Mouse (Mus musculus) testis, postnatal 10 days (tissue): Measurements from ENCODE around the gene Bysl.
"Not testable (repeated sequence)": the region's sequence is repeated elsewhere in the genome, so short reads cannot be mapped to it uniquely, and the experiment has no call there.

ENCODE experiments used
- DNase-seq: peaks from one replicate; pipeline ENCODE4 v3.0.0; 2021; ENCODE audit warnings: low spot score

The Bysl gene

DNA sequence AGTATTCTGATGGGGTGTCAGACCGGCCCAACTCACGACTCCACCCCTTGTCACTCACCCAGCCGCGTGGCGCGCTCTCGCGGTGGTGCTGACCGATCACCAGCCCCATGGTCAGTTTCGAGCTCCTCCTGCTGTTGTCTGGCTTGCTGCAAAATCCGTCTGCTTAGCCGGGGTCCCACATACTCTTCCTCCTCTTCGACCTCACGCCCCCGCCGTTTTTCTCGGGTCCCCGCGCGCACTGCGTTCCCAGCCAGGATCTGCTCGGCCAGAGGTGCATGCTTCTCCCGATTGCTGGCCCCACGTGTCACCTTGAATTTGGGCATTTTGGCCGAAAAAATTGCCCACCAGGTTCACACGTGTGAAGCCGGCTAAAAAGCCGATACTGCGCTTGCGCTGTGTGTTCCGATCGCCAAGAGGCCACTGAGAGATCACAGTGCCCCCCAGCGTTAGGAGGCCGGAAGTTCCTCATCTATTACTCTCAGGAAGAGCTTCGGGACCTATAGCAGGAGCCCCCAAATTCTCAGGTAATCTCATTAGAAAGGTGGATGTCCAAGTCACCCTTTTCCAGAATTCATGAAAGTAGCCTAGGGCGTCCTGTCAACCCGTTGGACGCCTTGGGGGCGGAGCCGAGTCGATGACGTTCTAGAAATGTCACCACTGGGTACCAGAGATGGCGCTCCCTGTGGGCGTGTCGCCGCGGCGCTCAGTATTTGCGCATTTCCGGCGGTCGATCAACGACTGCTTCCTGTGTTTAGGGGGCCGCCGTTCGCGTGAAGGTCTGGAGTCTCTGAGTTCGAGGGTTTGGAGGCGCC lies at the start of gene Bysl, which contains the start of the genes Med20 and Gm20517:
Bysl (minus strand) TSS at position 644 of the 812 bp plus-strand sequence.
Med20 (plus strand) TSS at position 734 of the 812 bp plus-strand sequence.
Gm20517 (plus strand) TSS at position 741 of the 812 bp plus-strand sequence.
- peak; percentile 98 for DNase-seq

DNA sequence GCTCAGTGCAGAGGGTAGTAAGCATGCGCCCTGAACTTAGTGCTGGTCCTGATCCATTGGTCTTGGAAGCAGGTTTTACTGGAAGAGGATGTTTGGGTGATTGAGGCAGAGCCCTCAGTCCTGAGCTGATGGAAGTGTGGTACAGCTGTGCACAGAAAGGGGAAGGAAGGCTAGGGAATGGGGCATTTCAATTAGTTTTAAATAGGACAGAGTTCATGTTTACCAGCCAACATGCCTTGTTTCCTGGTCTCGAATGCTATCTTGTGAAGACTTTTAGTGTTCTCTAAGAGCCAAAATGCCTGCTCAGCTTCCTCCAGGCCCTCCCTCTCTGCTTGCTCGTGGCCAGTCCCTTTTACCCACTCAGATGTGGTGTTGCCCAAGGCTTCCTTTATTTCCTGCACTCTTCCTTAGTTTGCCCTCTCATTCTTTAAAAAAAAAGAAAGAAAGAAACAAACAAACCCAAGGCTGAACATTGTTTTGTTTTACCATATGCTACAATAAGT lies 47.5 kb upstream of the Bysl start:
- no peak for DNase-seq

DNA sequence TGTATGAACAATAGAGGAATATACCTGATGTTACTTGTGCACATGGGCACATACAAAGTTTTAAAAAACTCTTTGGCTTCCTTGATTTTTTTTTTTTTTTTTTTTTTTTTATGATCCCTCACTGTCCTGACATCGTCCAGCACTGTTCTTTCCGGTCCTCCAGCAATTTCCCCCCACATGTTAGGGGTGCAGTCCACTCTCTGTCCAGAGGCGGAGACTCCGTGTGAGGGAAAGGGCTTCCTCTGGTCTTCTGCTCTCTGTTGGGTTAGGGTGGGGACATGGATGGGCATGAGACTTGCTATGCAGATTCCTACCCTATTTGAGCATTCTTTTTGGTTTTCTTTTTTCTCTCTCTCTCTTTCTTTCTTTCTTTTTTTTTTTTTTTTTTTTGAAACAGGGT lies 46.6 kb upstream of the Bysl start:
- DNase-seq, result no peak

DNA sequence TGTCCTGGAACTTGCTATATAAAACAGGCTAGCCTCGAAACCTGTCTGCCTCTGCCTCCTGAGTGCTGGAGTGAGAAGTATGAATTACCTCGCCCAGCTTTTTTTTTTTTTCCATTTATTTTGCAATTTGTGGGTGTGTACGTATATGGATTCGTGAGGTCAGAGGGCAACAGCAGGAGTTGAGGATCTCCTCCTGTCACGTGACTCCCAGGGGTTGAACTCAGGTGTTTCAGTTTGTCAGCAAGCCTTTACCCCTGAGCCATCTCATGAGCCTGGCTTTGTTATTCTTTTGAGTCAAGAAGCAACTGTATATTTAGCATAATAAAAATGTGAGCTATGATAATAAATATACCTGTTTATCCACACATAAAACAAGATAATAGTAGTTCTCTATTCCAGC lies 44.4 kb upstream of the Bysl start:
- no peak for DNase-seq

DNA sequence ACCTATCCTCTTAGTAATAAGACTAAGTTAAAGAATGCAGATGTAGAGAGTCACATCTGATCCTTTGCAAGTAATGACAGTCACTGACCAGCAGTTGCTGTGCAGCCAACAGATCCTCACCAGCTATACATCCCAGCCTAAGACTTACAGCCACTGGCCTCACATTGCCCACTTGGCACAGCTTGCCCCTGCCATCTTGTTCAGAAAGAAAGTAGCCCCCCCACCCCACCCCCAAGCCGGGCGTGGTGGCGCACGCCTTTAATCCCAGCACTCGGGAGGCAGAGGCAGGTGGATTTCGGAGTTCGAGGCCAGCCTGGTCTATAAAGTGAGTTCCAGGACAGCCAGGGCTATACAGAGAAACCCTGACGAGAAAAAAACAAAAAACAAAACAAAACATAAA lies 43.1 kb upstream of the Bysl start:
- DNase-seq, result not testable (repeated sequence)

DNA sequence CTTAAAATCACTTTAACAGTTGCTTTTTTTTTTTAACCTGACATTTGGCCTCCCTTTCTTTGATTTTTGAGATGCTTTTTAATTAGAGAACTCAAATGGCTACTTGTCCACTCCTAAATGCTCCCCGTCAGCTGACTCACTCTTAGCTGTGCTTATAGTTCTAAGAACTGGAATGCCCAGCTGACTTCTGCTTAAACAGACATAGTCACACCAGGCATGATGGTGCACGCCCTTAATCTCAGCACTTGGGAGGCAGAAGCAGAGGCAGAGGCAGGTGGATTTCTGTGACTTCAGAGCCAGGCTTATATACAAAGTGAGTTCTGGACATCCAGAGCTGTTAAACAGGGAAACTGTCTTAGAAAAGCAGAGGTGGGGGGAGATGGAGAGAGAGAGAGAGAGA lies 40.7 kb upstream of the Bysl start:
- no peak for DNase-seq

DNA sequence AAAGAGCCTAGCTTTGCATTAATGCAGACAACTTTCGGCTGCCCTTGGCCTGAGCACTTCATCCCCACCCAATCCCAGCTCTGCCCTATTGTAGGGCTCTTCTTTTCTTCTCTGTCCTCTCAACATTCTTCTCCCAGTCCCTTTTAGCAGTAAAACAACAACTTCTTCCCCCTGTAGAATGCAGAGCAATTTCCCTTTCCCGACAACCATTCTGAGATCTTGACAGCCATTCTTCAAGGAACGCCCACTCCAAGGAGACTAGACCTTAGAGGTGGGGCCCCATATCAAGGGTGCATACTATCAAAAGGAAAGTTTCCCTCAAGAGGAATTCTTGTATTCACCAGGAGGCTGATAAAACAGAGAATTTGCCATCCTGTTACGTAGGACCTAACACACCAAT lies 37.7 kb upstream of the Bysl start:
- DNase-seq, result no peak

DNA sequence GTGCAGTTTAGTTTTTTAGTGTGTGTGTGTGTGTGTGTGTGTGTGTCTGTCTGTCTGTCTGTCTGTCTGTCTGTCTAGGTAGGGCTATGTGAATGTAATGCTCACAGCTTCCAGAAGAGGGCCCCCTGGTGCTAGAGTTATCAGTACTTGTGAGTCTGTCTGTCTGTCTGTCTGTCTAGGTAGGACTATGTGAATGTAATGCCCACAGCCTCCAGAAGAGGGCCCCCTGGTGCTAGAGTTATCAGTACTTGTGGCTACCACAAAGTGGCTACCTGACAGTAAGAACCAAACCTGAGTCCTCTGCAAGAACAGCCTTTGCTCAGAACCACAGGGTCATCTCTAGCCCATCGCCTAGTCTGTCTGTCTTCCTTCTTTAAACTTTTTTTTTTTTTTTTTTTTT lies 35.4 kb upstream of the Bysl start:
- DNase-seq, result peak; percentile 75

DNA sequence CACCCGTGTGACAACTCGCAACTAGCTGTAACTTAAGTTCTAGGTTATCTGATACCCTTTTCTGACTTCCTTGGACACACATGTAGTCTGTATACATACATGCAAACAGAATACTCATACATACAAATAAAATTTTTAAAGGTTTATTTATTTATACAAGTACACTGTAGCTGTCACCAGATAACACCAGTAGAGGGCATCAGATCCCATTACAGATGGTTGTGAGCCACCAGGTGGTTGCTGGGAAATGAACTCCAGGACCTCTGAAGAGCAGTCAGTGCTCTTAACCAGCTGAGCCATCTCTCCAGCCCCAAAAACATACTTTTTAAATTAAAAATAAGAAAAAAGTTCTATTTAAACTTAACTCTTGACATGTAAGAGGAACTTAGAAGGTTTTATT lies 31.7 kb upstream of the Bysl start:
- DNase-seq, result no peak

DNA sequence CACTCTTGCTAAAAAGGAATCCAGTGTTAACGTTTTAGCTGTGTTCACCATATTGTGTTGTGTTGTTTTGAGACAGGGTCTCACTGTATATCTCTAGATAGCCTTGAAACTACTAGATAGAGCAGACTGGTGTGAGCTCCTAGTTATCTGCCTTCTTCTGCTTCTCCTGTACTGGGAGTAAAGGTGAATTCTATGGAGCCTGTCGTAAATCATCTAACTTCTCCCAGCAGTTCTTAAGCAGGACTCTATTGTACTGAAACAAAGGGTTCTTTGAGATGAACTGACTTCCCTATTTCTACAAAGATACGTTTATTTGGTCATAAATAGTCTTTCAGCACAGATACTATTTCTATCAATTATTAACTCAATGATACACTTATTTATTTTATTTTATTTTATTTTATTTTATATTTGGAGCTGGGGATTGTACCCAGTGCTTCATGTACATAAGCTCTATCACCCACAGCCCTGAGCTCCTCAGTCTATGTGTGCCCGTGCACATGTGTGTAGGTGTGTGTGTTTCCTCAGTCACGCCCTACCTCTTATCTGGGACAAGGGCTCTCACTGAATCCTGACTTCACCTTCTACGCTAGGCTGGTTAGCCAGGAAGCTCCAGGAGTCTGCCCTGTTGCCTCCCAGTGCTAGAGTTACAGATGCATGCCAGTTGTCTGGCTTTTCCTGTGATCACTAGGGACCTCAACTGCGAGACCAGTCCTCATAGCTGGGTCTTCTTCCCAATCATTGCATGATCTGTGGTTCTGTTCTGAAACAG lies 22.9 kb upstream of the Bysl start:
- no peak for DNase-seq

DNA sequence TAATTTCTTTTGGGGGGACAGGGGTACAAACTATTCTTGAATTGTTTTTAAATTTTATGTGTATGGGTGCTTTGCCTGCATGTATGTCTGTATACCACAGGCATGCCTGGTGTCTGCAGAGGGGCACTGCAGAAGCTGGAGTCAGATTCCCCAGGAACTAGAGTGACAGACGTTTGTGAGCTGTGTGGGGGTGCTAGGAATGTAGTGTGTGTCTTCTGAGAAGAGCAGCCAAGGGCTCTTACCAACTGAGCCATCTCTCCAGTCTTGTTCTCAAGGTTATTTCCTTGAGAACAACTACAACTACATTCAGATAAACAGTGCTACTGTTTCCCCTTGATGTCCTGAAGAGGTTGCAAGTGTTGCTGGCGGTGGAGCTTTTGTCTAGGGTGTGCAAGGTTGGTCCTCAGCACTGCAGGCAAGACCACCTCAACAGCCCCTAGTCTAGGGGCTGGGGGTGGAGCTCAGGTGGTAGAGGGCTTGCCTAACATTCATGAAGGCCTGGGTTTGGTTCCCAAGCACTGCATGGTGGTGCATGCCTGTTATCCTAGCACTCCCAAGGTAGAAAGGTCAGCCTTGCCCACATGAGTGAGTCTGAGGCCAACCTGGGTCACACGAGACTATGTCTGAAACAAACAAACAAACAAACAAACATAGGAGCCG lies 21.0 kb upstream of the Bysl start:
- no peak for DNase-seq

DNA sequence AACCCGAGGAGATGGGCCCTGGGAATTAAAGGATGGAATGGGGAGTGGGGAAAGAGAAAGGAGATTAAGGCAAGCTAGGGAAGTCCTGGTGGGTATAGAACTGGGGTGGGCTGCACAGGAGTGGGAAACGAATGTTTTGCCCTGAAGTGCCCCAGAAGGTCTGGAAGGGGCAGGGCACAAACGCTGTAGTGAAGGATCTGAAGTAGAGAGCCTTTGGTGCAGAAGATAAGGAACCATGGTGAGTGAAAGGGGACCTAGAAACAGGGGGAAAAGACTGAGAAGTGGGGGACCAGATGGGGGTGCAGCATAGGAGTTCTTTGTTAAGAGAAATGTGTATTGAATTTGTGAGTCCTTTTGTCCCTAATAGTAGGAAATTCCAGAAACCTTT lies 19.4 kb upstream of the Bysl start, which contains the start of gene Usp49:
Usp49 (plus strand) TSS at position 13 of the 388 bp plus-strand sequence.
- DNase-seq, result no peak

DNA sequence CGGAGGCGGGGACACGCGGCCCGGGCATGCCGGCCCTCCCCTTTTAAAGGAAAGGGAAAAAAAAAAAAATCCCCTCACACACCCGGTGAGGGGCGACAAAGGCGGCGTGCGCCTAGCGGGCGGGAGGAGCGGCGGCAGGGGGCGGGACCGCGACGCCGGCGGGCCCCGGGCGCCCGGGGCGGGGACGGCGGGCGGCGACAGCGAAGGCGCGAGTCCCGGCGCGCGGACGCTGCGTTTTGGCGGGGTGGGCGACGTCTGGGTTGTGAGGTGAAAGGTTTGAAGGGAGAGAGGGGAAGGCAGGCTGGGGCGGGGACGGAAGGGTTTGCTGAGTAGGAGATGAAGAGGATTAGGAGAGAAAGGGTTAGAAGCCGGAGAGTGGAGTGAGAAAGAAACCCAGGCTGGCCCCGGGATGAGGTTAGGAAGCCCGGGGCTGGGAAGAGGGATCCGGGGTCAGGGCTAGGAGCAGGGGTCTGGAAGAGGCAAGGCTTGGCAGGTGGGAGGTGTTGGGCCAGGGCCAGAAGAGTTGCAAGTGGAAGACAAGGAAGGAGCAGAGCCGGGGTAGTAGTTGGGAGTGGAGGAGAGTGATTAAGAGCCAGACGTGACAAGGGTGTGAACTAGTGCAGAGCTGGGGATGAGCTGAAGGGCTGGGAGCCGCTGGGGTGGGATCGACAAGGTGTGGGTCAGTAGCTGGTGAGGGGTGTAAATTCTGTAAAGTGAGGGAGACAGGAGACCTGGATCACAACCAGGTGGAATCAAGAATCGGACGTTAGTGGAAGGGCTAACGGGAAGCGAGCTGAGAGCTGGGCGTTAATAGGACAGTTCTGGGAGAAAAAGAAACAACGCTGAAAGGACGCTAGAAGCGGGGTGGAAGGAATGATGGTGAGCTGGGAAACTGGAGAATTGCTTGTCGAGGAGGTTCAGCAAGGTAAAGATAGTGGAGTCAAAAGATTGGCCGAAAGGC lies 18.7 kb upstream of the Bysl start:
- peak; percentile 81 for DNase-seq

DNA sequence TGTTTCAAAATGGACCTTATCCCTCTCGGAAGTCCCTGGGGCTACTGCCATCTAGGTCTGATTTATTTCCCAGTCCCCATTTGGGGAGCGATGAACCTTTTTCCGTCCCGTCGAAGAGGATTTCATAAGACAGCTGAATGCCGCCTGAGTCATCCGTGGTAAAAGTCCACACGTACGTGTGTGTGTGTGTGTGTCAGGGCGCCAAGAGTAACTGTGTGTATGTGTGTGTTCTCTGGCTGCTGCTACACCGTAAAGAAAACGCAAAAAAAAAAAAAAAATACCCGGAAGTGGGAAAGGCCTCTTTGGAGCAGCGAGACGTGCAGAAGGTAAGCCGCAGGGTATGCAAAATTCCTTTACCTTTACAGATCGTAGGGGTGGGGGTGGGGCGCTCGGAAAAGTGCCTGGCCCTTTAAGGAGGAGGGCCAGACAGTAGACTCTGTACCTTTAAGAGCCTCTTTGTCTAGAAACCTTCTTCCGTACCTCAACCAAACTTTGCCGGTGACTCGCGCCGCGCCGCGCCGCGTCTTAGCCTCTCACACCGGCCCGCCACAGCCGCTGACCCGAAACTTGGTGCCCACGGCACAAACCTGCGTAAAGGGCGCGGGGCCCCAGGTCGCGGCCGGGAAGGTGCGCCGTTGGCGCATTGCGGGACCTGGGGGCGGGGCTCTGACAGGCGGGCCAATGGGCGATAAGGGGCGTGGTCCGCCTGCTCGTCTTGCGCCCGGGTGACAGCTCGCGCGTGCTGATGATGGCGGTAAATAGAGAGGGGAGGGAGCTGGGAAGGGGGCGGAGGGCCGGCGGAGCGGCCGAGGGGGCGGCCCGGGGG lies 17.8 kb upstream of the Bysl start:
- DNase-seq, result peak; percentile 98

DNA sequence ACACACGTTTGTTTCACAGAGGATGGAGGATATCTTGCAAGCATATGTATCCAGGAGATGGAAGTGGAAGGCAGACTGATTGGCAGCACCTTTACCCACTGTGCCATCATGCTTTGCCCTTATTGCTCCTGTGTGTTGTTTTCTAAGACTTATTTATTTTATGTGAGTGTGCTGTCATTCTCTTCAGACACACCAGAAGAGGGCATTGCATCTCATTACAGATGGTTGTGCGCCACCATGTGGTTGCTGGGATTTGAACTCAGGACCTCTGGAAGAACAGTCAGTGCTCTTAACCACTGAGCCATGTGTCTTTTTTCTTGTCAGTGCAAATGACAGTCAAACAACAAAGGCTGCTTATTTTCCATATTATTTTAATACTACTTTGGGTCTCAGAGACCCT lies 16.5 kb upstream of the Bysl start:
- no peak for DNase-seq

DNA sequence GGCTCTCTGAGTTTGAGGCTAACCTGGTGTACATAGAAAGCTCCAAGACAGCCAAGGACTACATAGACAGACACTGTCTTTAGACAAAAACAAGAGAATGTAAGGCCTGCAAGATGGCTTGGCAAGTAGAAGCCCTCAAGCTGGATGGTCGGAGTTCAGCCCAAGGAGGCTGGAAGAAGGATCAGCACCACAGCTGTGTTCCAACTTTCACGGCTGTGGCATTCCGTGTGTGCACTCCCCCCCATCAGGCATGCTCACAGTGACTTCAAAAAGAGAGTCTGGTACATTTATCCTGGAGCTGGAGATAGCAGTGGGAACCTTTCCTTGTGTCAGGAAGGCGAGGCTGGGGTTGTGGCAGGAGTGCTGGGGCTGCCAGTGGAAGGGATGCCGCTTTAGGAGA lies 14.7 kb upstream of the Bysl start:
- DNase-seq, result no peak

DNA sequence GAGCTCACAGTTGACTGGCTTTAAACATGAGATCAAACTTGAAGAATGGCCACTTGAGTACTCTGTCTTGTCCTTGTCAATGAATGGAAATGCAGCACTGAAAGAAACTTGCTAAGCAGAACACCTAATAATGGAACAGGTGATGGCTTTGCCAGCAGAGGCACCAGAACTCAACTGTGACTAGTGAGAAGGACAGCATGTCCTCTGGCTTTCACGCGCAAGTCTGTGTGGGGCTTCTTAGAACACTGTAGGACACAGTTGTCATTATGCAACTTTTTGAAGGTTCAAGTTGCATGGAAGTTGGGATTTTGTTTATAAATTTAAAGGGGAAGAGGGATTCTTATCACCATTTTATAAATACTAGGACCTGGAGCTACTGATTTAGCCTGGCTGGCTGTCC lies 13.8 kb upstream of the Bysl start:
- DNase-seq, result no peak

DNA sequence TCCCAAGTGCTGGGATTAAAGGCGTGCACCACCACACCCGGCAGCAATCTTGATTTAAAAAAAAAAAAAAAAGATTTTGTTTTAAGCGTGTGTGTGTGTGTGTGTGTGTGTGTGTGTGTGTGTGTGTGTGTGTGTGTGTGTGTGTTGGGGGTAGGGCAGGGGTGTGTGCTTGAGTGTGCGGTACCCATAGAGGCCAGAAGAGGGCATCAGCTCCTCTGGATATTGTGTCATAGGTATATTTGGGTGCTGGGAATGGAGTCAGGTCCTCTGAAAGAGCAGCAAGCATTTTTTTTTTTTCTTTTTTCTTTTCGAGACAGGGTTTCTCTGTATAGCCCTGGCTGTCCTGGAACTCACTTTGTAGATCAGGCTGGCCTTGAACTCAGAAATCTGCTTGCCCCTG lies 13.3 kb upstream of the Bysl start:
- not testable (repeated sequence) for DNase-seq

DNA sequence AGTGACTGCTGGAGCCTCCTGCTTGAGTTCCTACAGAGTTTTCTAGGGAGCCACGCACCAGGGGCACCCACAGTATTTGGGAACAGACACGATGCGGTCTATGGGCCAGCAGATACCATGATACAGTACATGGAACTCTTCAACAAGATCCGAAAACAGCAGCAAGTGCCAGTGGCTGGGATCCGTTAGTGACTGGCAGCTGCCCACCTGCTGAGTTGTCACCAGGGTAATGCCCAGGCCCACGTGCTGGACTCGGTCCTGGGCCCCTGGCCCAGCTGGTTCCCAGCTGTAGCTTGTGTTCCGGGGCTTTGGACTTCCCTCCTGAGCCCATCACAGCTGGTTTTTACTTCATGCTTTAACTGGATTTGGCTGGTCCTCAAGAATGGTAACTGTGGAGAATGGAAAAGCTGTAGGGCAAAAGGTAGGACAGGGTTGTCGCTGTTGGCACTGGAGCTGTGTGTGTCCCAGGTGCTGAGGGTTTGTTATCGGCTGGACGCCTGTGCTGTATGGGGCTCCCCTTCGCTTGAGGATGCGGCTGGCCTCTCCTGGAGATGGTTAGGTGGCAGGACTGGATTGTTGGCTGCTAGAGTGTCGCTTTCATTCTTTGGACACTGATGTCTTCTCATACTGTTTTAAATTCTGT lies 11.7 kb upstream of the Bysl start:
- DNase-seq, result no peak
